Mouse (Mus musculus) bone marrow macrophage, adult 2 months (primary cell): Measurements from ENCODE around the gene Timm29.
A peak's percentile ranks its signal among the peaks of the same experiment; 100 is the strongest.

Experiments used
- CTCF ChIP-seq: IDR thresholded peaks from 2 replicates; pipeline ENCODE4 v1.5.1; 2012; ENCODE audit warnings: low read depth, mild to moderate bottlenecking, low read length, moderate library complexity
- POLR2A ChIP-seq: IDR thresholded peaks from 2 replicates; pipeline ENCODE4 v1.6.1; 2012; ENCODE audit warnings: mild to moderate bottlenecking, low read depth, low read length, borderline replicate concordance

DNA sequence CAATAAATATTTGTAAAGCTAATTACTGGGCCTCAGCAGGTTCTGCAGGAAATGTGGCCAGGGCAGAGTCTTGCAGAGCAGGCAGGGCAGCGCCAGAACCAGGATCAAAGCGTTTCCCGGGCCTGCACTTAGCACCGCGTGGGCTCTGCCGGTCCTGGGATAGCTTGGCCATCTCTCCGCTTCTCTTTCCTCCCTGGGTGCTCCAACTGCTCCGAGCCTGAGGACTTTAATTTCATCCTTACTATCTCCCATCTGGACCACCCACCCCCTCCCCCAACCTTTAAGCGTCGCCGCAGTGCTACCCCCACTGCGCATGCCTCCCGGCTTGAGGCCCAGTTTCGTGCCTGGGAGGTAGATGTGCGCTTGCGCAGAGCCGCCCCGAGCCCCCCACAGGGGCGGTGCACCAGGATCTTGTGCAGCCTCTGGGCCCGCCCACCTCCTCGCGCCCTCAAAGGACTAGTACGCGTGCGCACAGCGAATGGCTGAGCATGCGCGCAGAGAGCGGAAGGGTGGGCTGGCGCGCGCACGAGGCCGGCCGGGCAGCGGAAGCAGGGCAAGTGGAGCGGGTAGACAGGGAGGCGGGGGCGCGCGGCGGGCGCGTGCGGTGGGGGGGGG lies 23.2 kb downstream of the Timm29 start, which contains the start of gene Smarca4:
- TF ChIP-seq CTCF: no peak
- 0 out of 2 replicates have a peak, but pooled peaks have one; percentile 36 for TF ChIP-seq POLR2A
